Mouse (Mus musculus) adrenal gland, adult (tissue): ENCODE measurements around the gene Rbm46.

Experiments
- DNase-seq, 2 experiments: peaks; one replicate each; pipeline ENCODE4 v3.0.0; 2022 to 2023; ENCODE audit warnings: low spot score in 1 of 2; ENCODE audit not compliant: inconsistent age in 2 of 2

Gene Rbm46

DNA sequence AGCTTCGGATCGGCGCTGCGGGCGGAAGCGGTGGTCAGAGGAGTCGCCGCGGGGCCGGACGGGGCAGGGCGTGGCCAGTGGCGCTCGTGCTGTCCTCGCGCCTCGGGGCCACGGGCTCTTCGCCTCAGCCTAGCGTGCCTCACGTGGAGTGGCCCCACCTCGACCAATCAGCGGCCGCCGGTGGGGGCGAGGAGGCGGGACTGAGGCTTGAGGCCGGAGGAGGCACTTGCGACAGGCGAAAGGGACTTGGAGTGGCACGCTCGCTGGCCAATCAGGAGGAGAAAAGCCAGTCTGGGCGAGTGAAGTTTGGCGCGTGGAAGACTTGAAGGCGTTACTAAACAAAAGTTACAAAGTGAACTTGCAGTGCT lies at the start of gene Rbm46:
Gene Rbm46 (minus strand): TSS at position 112 of the 368 bp plus-strand sequence.
- peak; percentile 52 to 73 for DNase-seq

DNA sequence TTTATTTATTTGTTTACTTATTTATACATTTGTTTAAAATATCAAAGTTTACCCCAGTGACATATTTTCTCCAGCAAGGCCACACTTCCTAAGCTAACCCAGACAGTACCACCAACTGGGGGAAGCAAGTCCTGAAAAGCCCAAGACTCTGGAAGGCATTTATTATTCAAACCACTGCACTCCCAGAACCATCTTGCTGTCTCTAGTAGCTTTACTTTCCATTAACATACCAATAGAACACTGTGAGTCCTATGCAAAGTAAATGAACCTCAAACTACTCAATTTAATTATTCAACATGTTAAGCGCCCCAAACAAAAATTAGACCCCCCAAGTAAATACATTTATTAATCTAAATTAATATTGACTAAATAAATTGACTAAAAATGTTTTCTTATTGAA lies 39.3 kb upstream of the Rbm46 start:
- DNase-seq: no peak

DNA sequence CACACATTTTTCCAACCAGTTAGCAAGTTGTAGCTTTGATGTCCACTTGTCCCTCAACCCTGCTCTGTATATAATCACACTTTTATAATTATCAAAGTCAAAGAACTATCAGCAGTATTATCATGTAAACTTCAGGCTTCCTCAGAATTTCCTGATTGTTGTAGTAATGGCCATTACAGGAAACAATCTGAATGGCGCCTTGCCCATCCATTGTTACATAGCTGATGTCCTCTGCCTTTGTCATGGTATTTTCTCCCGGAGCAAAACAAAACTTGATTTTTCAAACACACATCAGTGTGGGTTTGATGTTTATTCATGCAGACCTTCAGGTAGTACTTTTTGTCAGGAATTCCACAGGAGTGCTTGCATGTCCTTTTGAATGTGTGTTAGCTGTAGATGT lies 32.4 kb upstream of the Rbm46 start:
- DNase-seq: no peak

DNA sequence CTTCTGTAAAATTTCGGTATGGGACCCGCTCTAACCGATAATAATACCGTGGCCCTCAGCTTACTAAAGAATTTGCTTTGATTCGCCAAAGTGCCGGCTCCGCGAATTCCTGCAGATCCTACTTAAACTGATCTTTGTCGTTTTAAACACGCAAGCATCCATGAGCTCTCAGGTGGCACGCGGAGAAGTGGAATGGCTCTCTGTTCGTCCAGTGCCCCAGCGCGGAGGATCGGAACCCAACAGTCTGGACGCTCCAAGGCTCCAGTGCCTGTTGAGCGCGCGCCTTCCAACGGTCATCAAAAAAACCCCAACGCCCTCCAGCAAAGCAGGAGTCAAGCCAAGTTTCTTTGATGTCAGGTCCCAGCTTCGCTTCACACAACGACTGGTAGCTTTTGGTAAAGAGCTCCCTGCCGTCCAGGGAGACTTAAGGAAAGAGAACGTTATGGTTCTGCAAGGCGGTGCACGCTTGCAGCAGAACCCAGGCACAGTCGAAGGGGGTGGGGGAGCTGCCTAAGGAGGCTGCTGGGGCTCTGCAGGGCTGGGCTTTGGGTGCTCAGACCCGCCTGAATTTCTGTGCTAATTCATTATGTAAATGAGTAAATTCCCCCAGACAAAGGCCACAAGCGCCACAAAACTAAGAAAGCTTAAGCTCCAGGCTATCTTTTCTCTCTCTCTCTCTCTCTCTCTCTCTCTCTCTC lies 28.1 kb upstream of the Rbm46 start:
- peak in 1 of 2 experiments; percentile 20 for DNase-seq

DNA sequence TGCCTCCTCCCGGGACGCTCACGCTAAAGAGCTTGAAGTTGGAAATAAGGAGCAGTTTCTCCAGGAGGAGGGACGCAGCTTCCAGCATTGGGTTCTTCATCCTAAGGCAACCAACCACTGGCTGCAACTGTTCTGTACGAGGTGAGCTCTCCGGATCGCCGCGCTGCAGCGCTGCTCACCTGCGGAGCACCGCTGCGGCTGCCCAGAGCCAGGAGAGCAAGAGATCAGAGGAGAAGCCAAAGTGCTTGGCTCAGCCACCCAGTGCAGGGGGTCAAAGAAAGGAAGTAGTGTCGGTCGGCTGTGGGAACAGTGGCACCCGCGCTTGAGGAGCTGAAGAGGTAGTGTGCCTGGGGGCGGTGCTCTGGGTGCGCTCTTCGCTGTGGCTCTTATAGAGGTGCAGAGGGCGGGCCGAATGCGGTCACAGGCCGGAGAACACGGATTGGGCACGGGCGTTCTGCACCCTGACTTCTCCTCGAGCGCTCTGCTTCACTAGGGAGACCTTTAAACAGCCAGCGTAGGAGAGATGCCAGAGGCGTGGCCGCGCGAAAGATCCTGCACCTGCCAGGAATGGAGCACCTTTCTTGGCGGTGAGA lies 27.4 kb upstream of the Rbm46 start, which contains the start of gene Lrat:
Gene Lrat (minus strand): TSS at position 361 of the 593 bp plus-strand sequence.
- peak in 1 of 2 experiments; percentile 43 for DNase-seq

DNA sequence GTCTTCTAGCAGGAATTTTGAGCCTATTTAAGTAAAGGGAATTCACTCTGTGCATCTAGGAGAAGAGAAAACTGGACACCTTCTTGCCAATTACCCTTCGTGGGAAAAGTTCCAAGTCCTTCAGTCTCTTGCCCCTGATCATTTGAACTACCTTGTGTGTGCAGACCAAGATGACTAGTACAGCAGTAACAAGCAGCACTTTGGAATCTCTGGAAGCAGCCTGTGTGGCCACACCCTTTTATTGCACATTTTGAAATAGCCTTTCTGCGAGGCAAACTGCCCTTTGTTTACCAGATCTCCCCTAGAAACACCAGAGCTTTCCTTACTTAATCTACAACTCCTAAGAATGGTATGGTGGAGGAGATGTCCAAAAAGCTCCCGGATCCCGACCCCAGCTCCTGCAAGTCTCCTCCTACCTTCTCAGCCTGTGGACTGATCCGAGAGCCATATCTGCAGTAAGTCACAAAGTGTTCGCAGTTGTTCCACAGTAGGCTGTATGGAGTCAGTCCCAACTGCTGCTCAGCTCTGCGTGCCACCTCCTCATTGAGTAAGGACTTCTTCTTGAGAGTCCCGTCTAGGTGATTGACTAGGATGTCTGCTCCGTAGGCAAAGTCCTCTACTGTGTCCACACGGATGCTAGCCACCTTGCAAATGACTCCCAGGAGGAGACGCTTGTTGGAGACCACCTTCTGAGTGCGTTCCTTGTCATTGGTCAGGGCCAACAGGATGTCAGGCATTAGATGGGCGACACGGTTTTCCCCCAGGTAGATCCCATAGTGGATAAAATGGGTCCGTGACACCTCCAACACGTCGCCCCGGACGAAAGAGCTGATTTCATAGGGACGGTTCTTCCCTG lies 26.7 kb upstream of the Rbm46 start:
- DNase-seq: no peak

DNA sequence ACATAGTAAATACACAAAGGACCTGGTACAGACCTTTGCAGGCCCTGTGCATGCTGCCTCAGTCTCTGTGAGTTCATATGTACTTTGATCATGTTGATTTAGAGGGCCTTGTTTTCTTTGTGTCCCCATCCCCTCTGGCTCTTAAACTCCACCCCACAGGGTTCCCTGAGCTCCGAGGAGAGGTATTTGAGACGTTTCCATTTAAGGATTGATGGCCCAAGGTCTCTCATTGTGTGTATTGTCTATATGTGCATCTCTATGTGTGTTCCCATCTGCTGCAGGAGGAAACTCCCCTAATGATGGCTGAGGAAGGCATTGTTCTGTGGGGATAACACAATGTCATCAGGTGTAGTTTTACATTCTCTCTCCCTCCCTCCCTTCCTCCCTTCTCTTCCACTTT lies 12.6 kb upstream of the Rbm46 start:
- no peak for DNase-seq

DNA sequence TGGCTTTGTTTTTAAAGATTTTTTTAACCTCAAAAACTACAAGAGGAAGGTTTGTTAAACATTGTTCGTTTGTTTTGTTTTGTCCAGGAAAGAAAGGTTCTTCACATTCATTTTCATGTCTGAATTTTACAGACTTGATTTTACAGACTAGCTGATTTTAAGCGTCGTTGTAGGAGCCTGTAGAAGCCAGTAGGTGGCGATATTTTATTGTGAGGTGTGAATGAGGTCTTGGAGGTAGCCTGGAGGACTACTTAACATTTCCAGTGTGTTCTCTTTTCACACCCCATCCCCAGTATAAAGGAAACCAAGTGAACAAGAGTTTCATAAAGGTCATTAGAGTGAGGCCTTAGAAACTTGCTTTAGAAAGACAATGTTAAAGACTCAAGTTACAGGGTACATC lies 975 bp upstream of the Rbm46 start:
- DNase-seq: peak in 1 of 2 experiments; percentile 61

DNA sequence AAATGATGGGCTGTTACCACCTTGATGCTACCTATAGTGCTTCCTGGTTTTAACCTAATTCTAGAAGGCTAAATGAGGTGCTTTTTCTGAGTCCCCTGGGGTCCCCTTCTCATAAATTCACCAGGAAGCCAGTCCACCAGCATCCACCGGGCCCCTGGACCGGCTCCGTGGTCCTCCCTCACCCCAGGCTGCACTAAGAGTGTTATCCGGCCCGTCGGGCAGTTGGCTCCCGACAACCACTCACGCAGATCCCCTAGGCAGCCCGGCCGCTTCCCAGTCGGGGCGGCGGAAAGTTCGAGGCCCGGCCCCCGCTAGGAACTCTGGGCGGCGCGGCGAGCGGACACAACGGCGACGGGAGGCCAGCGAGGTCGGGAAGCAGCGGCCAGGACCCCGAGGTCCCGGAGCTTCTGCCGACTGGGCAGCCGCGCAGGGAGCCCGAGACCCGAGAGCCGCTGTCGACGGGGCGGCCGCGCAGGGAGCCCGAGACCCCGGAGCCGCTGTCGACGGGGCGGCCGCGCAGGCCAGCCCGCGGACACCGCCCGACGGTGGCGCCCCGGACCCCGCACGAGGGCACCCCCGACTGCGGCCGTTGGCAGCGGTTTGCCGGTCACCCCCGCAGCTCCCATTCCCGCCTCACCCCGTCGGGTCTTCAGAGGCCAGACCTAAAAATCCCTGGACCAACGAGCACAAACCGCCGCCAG lies 462 bp downstream of the Rbm46 start:
- no peak for DNase-seq

DNA sequence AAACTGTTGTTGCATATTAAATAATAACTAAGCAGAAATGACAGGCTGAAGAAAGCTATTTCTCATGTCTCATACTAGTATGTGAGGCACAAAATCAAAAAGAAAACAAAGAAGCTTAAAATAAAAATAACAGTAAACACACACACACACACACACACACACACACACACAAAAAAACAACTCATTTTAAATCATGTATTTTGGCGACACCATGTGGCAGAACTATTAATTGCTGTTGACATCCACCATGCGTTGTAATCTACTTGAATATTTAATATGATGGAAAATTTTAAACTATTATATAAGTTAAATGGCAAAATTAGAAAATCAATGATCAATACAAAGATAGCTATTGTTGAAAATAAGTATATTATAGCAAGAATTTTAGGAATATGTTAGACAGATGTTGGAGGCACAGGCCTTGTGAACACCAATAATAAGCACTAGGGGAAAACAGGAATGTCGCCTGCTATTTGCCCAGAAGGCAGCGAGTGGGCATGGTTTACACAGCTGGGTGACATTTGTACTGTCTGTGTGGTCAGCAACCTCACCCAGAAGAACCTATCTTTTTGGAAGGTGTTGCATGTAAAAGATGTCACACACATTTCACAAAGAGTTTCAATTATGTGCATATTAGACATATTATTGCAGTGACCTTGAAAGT lies 18.7 kb downstream of the Rbm46 start:
- peak in 1 of 2 experiments; percentile 67 for DNase-seq

DNA sequence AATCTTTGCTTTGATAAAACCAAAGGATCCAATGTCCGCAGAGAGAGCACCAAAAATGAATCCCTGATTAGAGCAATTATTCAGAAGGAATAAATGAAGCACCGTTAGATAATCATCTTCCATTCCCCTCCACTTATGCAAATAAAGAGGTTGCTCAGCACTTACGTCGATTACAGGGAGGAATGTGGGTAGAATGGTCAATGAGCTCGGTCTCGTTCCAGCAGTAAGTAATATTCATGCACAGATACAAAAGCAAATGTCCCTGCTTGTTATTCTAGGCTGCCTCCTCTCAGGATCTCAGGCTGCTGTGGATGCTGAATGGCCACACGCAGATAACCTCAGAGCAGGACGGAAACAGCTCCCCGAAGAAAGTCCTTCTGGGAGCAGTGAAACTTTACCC lies 51.1 kb downstream of the Rbm46 start:
- no peak for DNase-seq

DNA sequence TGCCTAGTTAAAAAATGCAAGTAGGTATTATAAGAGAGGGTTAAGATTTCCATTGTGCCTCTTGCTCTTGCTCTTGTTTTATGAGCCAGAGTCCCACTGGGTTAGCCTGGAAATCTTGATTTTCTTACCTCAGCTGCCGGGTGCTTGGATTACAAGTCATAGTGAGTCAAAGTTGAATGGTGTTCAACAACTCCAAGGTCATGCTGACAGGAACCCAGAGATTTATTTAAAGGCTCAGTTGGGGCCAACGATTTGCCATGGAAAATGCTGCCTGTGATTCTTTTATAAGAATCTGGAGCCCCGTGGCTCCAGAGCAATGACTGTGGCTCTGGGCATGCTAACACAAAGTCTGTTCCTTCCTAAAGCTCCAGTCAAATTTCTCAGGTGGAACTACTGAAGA lies 64.4 kb downstream of the Rbm46 start:
- peak; percentile 57 to 85 for DNase-seq

DNA sequence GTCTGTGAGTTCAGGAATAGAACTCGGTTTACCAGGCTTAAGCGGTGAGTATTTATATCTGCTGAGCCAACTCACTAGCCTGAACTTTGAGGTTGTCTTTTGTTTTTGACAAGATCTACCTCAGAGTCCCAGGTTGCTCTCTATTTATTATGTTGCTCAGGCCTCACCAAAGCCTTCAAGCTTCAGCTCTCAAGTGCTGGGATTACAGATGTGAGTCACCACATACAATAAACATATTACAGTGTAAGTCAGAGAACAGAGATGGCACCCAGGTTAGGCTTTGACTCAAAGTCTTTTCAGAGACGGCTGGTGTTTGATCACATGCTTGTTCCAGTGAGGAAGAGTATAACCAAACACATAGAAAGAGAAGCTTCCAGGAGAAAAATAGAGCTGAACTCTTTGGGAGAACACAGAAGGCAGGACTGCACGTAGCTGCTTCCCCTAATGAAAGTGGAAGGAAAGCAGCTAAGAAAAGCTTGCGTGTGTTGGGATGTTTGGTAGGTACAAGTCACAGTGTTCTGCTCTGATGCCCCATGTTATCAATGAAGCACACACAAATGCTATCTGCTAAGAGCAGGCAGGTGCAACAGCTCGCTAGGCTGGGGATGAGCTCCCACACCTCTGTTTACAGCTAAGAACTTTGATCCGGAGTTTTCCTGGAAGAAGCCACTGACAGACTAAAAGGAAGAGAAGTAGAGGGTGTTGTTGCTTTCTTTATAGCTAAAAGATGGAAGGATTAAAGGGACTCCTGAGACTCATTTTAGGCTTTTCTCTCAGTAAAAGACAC lies 65.8 kb downstream of the Rbm46 start:
- DNase-seq: no peak

DNA sequence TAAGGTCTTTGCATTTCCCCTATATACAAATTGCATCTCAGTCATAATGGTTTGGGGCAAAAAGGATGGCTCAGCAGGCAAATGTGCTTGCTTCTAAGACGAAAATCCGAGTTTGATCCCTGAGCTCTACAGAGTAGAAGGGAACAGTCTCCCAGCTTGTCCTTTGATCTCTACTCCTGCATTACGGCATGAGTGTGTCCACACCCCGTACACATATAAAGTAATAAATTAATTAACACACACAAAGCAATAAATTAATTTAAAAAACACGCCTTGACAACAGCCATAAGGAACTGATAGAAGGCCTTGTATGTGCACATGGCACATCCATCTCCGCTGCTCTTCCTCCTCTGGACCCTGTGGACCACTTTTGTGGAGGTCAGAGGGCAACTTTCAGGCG lies 66.5 kb downstream of the Rbm46 start:
- no peak for DNase-seq

DNA sequence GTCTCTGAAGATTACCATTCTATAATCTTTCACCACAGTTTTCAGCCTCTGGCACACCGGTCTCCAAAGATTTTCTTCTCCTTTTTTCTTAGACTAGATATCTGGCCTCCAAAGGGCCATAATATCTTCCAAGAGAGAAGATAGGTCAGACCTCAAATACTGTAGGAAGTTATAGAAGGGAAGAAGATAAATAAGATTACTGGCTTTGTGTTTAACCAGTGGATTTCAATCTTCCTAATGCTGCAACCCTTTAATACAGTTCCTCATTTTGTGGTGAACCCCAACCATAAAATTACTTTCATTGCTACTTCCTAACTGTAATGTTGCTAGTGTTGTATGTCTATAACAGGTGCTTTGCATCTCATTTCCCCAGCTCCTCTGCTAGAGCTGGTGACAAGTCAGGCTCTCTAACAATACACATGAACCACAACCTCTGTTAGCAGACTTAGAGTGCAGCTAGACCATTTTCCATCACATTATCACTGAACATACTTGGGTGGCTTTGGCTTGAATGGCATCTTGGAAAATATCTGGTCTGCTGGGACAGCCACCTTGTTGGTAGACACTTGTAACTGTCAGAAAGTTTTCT lies 67.9 kb downstream of the Rbm46 start:
- no peak for DNase-seq

DNA sequence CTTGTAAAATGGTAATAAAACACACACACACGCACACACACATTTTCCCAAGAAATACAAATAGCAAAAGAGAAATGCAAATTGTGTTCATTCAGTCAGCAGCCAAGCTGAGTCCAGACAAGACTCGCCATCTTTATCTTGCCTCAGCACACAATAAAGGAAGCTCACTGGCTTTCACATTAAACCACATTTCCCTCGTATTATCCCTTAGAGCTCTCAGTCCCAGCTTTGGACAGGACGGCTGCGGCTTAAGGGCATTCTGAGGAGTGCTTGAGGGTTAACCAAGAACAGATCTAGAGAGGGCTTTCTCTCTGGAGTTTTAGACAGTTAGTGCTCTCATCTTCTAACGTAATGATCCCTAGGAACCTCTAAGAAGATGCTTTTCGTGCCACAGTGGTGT lies 71.0 kb downstream of the Rbm46 start:
- no peak for DNase-seq

DNA sequence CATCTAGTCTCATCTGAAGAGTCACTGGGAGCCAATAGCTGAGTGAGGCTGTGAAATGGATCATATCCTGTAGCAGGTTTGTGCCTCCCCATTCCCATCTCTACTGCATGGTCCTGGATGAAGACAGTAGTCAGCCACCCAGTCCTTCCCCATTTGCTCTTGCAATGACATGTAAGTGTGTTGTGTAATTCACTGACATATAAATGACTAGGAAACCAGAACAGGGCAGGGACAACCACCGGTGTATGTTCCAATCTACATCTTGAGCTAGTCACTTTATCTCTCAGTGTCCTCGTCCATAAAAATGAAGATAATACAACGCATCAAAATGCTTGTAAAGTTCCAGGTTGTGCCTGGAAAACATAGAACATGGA lies 75.8 kb downstream of the Rbm46 start:
- no peak for DNase-seq

DNA sequence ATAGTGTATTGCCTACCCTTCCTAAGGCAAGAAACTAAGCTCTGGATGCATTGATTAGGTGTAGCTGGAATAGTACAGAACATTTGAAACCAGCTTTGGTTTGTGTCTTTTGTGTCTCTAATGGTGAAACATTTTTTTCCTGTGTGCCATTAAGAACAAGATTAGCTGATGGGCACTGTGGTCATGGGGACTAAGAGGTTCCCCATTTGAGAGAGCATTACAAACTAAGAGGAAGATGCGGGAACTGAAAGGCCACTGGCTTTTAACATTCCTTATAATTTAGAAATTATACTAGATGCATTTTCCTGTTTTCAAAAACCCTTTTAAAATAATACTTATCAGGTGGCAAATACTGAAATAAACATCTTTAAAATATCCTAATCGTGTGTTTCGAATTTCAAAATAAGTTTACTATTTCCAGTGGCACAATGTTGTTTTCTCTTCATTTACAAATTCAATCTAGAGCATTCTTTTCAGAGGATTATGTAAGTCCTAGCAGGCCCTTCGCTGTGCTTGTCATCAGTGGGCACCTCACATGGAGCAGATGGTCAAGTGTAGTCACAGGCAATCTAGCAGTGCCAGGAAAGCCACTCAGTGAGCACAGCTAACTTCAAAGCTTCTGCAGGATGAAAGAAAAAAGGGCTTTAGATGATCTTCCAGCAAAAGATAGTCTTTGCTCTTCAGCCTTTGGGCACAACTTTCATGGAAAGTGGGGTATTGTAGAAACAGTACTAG lies 76.4 kb downstream of the Rbm46 start:
- no peak for DNase-seq

DNA sequence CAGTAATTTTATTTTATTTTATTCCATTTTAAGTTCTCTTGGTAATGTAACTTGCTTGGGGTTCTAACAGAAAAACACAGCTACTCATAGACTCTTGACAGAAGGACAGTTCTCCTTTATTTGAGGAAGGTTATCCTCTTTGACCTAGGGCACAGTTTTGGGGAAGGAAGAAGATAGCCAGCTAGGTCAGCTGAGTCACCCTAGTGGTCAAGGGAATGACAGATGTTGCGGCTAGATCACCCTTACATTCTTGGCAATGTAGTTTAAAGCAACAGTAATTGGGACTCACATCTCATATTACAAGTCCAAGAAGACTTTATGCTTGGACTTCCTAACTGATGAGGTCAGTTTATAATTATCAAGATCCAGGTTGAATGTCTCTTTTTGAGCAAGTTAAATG lies 82.6 kb downstream of the Rbm46 start:
- DNase-seq: peak; percentile 12 to 57
